ENCODE assay signal across 8 mouse cellular contexts in the genomic region with DNA sequence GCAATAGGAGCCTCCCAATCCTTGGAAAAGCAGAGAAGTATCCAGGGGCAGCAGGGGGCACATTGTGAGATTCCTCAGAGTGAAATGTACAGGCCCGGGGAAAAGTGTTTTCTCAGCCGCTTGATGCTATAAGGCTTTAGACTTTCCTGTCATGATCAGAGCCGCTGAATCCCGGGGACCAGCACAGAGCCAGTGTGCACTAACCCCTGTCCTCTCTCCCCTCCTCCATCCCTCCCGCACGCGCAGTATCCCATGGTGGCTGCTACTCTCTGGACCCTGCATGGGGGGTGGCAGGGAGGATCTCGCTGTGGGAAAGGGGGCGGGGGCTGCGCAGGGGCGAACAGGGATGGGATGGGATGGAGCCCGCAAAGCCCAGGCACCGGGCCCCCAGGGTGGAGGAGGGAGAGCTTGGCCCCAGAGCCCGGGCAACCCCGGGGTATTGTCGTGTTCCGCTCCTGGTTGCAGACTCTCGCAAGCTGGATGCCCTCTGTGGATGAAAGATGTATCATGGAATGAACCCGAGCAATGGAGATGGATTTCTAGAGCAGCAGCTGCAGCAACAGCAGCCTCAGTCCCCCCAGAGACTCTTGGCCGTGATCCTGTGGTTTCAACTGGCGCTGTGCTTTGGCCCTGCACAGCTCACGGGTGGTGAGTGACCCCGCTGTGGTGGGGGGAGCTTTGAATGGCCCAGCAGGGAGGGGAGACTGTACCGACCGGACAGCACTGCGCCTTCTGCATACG. TPM values are rescaled to one million over a fixed set of nuclear protein-coding genes. Genes with fewer than 3 reads are reported as not detected.
A peak's percentile ranks its signal among the peaks of the same experiment; 100 is the strongest.
DNase-seq lines count a peak whose midpoint lies in the region; ATAC-seq lines count a peak whose summit lies in the region.

No protein-coding gene starts in this region.

- H3K9ac ChIP-seq in kidney, embryonic 15.5 days: peak overlapping the region; percentile 51
- H3K9ac ChIP-seq in forebrain, embryonic 15.5 days (replicated peaks): peak overlapping the region; percentile 64
- H3K9ac ChIP-seq in midbrain, embryonic 12.5 days (replicated peaks): peak overlapping the region; percentile 76

- peak; percentile 84 for ATAC-seq in kidney, embryonic 15.5 days (replicated peaks; ENCODE audit: low FRiP score)
- ATAC-seq in forebrain, embryonic 15.5 days (replicated peaks): peak; percentile 72
- ATAC-seq in midbrain, embryonic 12.5 days (ENCODE audit: low FRiP score, low read depth): peak; percentile 76

- no peak for DNase-seq in kidney, adult 9 months
- DNase-seq in cerebellum, adult 11 months: peak; percentile 35
- peak; percentile 58 to 65 for DNase-seq in kidney, postnatal 4 days
- DNase-seq in thymus, postnatal 10 days (ENCODE audit: low spot score in 2 of 2): peak; percentile 17 to 21
- DNase-seq in spleen, postnatal 36 days (ENCODE audit: low spot score in 2 of 2): no peak

- no peaks in the 10 kb centered on the region for H3K9me3 ChIP-seq in kidney, embryonic 15.5 days (replicated peaks)
- H3K9me3 ChIP-seq in forebrain, embryonic 15.5 days: no peaks in the 10 kb centered on the region
- H3K9me3 ChIP-seq in midbrain, embryonic 12.5 days: no peaks in the 10 kb centered on the region

- 3% methylated on average over 27 of the region's 27 CpGs for WGBS in kidney, embryonic 15.5 days
- WGBS in forebrain, embryonic 15.5 days: under 1% methylated on average over 27 of the region's 27 CpGs
- 1% methylated on average over 27 of the region's 27 CpGs for WGBS in midbrain, embryonic 12.5 days

- H3K4me3 ChIP-seq in kidney, embryonic 15.5 days (replicated peaks): peak overlapping the region; percentile 67
- H3K4me3 ChIP-seq in forebrain, embryonic 15.5 days: peak overlapping the region; percentile 67
- H3K4me3 ChIP-seq in midbrain, embryonic 12.5 days: peak overlapping the region; percentile 68

- H3K36me3 ChIP-seq in kidney, embryonic 15.5 days: no peaks in the 10 kb centered on the region
- H3K36me3 ChIP-seq in forebrain, embryonic 15.5 days: no peaks in the 10 kb centered on the region
- H3K36me3 ChIP-seq in midbrain, embryonic 12.5 days: no peaks in the 10 kb centered on the region

- H3K4me2 ChIP-seq in kidney, embryonic 15.5 days: peak overlapping the region; percentile 97
- H3K4me2 ChIP-seq in forebrain, embryonic 15.5 days (replicated peaks): peak overlapping the region; percentile 97
- peak overlapping the region; percentile 96 for H3K4me2 ChIP-seq in midbrain, embryonic 12.5 days (replicated peaks)

- H3K27me3 ChIP-seq in kidney, embryonic 15.5 days: peaks cover 8% of the 10 kb centered on the region
- no peaks in the 10 kb centered on the region for H3K27me3 ChIP-seq in forebrain, embryonic 15.5 days
- peaks cover 28% of the 10 kb centered on the region for H3K27me3 ChIP-seq in midbrain, embryonic 12.5 days

- peaks cover 24% of the 10 kb centered on the region for H3K4me1 ChIP-seq in kidney, embryonic 15.5 days
- H3K4me1 ChIP-seq in forebrain, embryonic 15.5 days: peaks cover 20% of the 10 kb centered on the region
- H3K4me1 ChIP-seq in midbrain, embryonic 12.5 days: peaks cover 12% of the 10 kb centered on the region; the same call in 1 of the 2 replicates

- H3K27ac ChIP-seq in kidney, embryonic 15.5 days: peak overlapping the region; percentile 70
- peak overlapping the region; percentile 76 for H3K27ac ChIP-seq in forebrain, embryonic 15.5 days (replicated peaks)
- H3K27ac ChIP-seq in midbrain, embryonic 12.5 days (replicated peaks): peak overlapping the region; percentile 87

RNA-seq across cellular contexts. Expression of a gene that starts 1.1 kb away (rescaled TPM):
- polyA plus RNA-seq in kidney, embryonic 15.5 days (2015; fragmentation: Nextera tagmentation; extraction: Ambion mirVana): 19.8 and 20.0 TPM in 2 replicates
- 33.6 and 36.7 TPM in 2 replicates for polyA plus RNA-seq in forebrain, embryonic 15.5 days (2015; fragmentation: Nextera tagmentation; extraction: Ambion mirVana)
- polyA plus RNA-seq in midbrain, embryonic 12.5 days (2016; fragmentation: Nextera tagmentation; extraction: Ambion mirVana): 26.8 and 28.3 TPM in 2 replicates

RNA-seq across cellular contexts. Expression of a gene that starts 15.7 kb away (rescaled TPM):
- polyA plus RNA-seq in kidney, embryonic 15.5 days (2015; fragmentation: Nextera tagmentation; extraction: Ambion mirVana): not detected in 2 replicates
- not detected in 2 replicates for polyA plus RNA-seq in forebrain, embryonic 15.5 days (2015; fragmentation: Nextera tagmentation; extraction: Ambion mirVana)
- polyA plus RNA-seq in midbrain, embryonic 12.5 days (2016; fragmentation: Nextera tagmentation; extraction: Ambion mirVana): not detected in 2 replicates

Comparison
In these comparisons a context has a peak if more than half of its experiments do, and no peak if none do; other contexts are left out.
1. DNase-seq: peak in cerebellum, adult 11 months (single experiment), kidney, postnatal 4 days (2 of 2) and thymus, postnatal 10 days (2 of 2); none in kidney, adult 9 months (single experiment) and spleen, postnatal 36 days (0 of 2).
2. Peak in every context shown above with its lines, with median percentiles within 50 percentile points of each other: ATAC-seq, H3K27ac ChIP-seq, H3K4me2 ChIP-seq, H3K4me3 ChIP-seq and H3K9ac ChIP-seq.